Mouse (Mus musculus) adrenal gland, postnatal 14 days (tissue): ENCODE measurements at regions not wholly inside any gene's neighbourhood (a gene's known extent, or its start where the extent isn't known, plus 50 kb on each side); places are given as distances from the start of the nearest gene placed in this dataset.

Experiments
- DNase-seq: peaks from one replicate; pipeline ENCODE4 v3.0.0; 2021; ENCODE audit warnings: mixed read lengths

DNA sequence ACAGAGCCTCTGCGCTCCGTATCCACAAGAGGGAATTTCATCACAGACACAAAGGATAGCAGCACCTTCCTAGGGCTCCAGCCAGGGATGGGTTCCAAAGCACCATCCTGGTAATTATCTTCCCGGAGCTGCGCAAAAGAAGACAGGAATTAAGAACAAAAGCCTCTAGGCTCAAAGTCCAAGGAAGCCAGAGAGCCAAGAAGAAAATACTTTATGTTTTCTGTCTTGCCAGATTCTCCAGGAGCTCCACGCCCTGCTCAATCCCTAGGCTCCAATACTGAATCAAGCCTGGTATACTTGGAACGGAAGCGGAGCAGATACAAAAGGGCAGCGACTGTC, 54.4 kb downstream of the Irf2bpl start:
- DNase-seq = no peak

DNA sequence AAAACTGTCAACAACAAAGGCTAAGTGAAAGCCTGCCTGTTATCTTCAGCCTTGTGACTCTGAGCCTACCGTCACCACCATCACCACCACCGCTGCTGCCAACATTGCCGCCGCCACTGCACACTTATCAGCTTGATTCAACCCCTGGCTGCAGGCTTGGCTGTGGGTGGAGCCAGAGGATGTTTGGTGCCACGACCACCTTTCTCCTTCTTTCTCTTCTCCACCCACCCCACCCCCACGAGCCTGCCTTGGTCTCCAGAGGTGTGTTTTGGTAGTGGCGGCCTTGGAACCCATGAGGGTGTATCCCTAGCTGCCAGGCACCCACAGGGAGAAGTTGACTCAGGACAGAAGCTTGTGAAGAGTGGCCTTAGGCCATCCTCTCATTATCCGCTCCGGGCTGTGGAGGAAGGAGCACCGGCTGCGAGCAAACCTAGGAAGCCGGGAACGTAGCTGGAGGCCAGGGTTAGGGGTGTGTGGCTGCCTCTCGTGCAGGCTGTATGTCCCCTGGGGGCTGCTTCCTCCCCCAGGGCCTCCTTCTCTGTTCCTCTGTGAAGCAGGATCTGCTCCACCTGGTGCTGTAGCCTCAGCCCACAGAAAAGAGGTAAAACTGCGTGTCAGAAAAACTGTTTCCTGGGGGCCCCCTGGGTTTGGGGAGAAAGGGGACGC, 54.9 kb downstream of the Irf2bpl start:
- peak; percentile 62 for DNase-seq

- no peak for DNase-seq
Observed at GRCm38 (mm10) chr12:86827241-86827606, 57.4 kb downstream of the Irf2bpl start.

DNA sequence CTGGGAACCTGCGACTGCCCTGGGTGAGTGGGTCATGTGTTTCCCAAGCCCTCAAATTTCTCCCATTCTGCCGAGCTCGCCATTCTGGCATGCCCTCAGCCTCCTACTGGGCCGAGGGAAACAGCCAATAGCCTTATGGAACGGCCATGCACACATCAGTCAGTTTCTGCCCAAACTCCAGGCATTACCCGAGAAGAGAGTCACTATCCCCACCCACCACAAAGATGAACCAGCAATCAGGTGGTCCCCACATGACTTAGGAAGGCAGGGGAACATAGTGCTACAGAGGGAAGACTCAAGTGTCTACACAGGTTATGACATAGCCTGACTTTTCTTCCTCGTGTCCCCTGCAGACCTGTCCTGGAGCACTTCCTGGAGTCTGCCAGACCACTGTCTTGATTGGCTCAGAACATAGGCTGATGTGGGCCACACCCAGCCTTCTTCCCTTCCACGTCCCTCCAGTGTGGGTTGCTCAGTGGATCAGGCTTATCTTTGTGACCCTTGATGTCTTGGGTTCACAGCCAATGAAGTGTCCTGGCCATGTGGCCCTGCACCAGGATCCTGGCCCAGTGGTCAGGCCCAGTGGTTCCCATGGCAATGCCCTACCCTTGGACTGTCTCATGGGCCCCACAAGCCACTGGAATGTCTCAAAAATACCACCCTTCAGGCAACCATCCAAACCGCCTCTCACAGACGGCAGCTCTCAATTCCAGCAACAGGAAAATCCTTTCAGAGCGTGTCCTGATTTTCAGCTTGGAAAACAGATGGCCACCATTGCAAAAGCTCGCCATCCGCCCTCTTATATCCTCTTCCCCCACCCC, 58.0 kb downstream of the Irf2bpl start:
- no peak for DNase-seq

DNA sequence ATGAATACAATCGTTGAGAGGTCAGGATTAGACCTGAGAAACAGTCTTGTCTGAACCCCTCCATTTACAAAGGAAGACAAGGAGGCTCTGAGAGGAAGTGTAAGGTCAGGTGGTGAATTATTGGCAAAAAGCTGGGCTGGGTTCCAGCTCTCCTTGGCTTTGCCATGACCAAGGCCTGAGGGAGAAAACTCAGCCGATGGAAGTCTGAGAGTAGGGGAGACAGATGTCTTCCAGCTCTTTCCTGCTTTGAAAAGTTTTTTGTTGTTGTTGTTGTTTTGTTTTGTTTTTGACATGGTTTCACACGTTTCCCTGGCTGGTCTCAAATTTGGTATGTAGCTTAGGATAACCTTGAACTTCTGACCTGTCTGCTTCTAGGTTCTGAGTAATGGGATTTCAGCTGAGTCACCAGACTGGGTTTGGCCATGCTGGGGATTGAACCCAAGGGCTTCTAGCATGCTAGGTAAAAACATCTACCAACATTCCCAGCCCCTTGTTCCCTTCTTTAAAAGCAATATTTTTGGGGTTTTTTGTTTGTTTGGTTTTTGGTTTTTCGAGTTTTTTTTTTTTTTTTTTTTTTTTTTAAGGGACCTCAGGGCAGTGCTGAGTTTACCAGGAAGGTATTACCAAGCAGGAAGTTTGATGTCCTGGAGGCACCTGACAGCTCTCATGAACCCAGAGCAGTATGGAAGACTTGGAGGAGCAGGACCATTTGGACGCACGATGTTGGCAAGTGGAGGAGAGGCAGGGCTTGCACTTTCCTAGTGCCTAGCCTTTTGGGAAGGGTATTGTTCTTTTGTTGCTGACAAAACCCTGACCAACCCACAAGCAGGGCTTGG, 58.8 kb downstream of the Irf2bpl start:
- DNase-seq = peak; percentile 91

DNA sequence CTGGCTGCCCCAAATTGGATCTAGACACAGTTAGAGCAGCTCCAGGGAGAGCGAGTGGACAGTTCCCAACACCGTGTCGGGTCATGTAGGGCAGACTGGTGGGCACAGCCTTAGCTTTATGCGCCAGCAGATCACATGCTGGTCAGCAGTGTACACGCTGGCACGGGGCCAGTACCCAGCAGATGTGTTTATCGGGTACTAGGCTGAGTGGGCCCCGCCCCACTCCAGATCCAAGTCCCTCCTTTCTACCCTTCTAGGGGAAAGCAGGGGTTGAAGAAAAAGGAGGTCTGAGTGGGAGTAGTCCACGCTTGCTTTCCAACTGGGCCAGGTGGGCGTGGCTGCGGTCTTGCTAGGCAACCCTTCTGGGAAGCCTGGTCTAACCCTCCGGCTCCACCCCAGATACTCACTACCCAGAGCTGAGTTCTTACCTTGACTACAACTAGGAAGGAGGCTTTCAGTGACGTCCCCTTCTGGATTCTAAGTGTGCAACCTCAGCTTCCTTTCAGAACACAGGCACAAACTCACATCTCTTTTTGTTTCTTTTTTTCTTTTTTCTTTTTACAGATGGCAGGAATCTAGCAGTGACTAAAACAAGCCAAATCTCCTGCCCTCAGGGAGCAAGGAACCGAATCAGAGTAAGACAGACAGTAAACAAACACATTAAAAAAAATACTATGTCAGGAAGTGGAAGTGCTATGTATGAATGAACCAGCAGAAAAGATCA, 59.6 kb downstream of the Irf2bpl start:
- peak; percentile 92 for DNase-seq

- peak; percentile 95 for DNase-seq
Observed at GRCm38 (mm10) chr12:86823855-86824589, 60.6 kb downstream of the Irf2bpl start.

- no peak for DNase-seq
Observed at GRCm38 (mm10) chr12:86823488-86823854, 61.1 kb downstream of the Irf2bpl start.

DNA sequence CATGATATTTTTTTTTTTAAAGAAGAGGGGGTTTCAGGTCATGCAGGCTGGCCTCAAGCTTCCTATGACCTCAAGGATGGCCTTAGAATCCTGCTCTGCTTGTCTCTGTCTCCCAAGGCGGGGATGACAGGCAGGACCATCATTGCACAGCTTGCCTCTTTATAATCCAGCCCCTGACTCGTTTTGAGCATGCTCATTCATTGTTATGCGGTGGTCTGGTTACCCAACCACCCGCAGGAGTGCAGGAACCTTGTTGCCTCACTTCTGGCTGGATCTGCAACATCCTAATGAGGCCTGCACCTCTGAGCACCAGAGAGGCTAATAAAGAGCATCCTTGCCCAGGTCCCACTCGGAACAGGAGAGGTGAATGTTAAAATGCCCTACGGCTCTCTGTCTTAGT, 63.4 kb downstream of the Irf2bpl start:
- DNase-seq = no peak

GRCm38 (mm10) chr12:86819568-86819967, 65.0 kb downstream of the Irf2bpl start:
- DNase-seq = no peak

DNA sequence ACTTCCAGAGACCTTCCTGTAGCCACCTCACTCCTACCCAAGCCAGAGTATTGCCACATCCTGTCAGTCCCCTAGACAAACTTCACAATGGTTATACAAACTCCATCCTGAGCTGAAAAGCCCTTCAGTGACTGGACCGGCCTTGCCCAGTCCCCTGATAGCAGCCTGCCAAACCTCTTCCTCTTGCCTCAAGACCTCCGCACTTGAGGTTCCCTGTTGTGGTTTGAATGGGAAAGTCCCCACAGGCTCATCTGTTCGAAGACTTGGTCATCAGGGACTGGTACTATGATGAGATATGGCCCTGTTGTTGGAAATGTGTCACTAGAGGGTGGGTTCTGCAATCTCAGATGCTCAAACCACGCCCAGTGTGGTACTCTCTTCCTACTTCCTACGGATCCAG, 65.4 kb downstream of the Irf2bpl start:
- no peak for DNase-seq

DNA sequence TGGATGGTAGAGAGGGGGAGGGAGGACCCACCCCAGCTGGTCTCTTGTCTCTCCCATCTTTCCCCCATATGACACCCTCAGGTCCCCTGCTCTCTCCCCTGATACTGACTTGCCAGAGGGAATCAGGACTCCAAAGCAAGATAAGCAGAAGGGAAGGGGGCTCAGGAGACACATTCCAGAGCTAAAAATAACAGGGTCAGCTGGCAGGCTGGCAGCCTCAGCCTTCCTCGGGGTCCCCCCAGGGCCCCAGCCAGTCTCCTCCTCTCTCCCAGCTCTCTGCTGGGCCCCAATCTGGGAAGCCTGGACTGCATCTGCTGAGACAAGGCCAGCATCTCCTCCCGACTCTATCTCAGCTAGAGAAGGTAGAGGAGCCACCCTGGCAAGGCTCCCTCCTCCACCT, 66.4 kb downstream of the Irf2bpl start:
- DNase-seq = no peak

GRCm38 (mm10) chr12:86816702-86817610, 67.6 kb downstream of the Irf2bpl start:
- peak; percentile 93 for DNase-seq

GRCm38 (mm10) chr12:86816171-86816701, 68.4 kb downstream of the Irf2bpl start:
- peak; percentile 75 for DNase-seq

- no peak for DNase-seq
Observed at GRCm38 (mm10) chr12:86814740-86815139, 69.9 kb downstream of the Irf2bpl start.
